Mouse (Mus musculus) megakaryocyte, embryonic 14.5 days (primary cell): ENCODE measurements around the gene Zbtb20.

Experiments used
- FLI1 ChIP-seq: IDR thresholded peaks from 2 replicates; pipeline ENCODE4 v1.6.1; 2012; ENCODE audit warnings: low read length, inconsistent platforms, mixed read lengths
- GATA1 ChIP-seq: IDR thresholded peaks from 3 replicates; pipeline ENCODE4 v1.6.1; 2012; ENCODE audit warnings: mixed read lengths, low read length, inconsistent platforms, borderline replicate concordance

DNA sequence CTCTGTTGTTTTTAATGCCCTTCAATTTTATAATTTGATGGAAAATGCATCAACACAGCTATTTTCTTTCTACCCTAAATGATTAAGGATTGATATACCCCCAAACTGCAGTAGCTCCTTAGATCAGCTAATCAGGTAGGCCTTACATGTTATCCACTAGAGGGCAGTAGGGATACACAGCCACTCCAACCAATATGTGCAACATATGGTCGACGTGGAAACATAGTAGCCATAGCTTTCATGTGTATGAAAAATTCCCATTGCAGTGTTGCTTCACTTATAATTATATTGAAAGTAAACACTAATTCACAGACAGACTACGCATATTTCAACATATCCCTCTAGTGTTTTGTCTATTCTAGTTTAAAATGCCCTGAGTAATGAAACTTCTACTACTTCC lies 664.4 kb downstream of the Zbtb20 start:
- no peak for TF ChIP-seq GATA1
- TF ChIP-seq FLI1 = no peak
